Mouse (Mus musculus): ENCODE data around the gene Cit. TPM values are rescaled to one million over a fixed set of nuclear protein-coding genes. Genes with fewer than 3 reads are reported as not detected.

Cit gene
- polyA plus RNA-seq, 1 experiment from 2014 or later = 15.9 TPM

- 93% methylated on average over 15 of the region's 15 CpGs for WGBS
- H3K27me3 ChIP-seq (ENCODE audit: control insufficient read depth, insufficient read depth, low read length) = no peaks in the 10 kb centered on the region
- H3K9ac ChIP-seq (ENCODE audit: low read length) = no peak overlapping the region
- H3K36me3 ChIP-seq (ENCODE audit: control insufficient read depth, insufficient read depth, low read length) = peaks cover 60% of the 10 kb centered on the region
- H3K9me3 ChIP-seq (ENCODE audit: control insufficient read depth, low read length) = peaks cover 13% of the 10 kb centered on the region
- no peak for ATAC-seq (ENCODE audit: insufficient number of reproducible peaks, insufficient read depth, low FRiP score, low read depth)
- H3K27ac ChIP-seq (replicated peaks in 1 of 2; ENCODE audit: control insufficient read depth in 1 of 2, insufficient read depth in 1 of 2, low read depth in 2 of 2, low read length in 2 of 2) = no peak overlapping the region
- no peak overlapping the region for H3K4me2 ChIP-seq (ENCODE audit: low read length)
- H3K4me1 ChIP-seq (ENCODE audit: control insufficient read depth in 2 of 2, insufficient read depth in 2 of 2, low read length in 2 of 2) = no peaks in the 10 kb centered on the region
- H3K4me3 ChIP-seq (ENCODE audit: control insufficient read depth in 1 of 2, insufficient read depth in 1 of 2, low read depth in 1 of 2, low read length in 2 of 2) = no peak overlapping the region
Measured at GRCm38 (mm10) chr5:115994101-115994500, 149.0 kb downstream of the Cit start.

DNA sequence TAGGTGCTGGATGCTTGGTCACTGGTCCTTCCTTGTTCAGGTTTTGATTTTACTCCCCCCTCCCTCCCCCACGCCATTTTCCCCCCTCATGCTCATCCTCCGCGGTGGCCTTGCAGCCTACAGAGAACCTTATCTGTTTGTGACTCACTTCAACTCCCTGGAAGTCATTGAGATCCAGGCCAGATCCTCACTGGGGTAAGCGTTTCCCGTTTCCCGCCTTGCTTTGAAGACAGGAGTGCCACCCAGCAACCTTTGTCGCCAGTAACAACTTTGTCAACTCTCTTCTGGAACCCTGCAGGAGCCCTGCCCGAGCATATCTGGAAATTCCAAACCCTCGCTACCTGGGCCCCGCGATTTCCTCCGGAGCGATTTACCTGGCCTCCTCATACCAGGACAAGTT lies 152.3 kb downstream of the Cit start:
- H3K36me3 ChIP-seq (ENCODE audit: control insufficient read depth, insufficient read depth, low read length) = peaks cover 46% of the 10 kb centered on the region
- no peak overlapping the region for H3K4me2 ChIP-seq (ENCODE audit: low read length)
- H3K27me3 ChIP-seq (ENCODE audit: control insufficient read depth, insufficient read depth, low read length) = no peaks in the 10 kb centered on the region
- H3K9me3 ChIP-seq (ENCODE audit: control insufficient read depth, low read length) = no peaks in the 10 kb centered on the region
- no peak overlapping the region for H3K9ac ChIP-seq (ENCODE audit: low read length)
- ATAC-seq (ENCODE audit: insufficient number of reproducible peaks, insufficient read depth, low FRiP score, low read depth) = no peak
- H3K4me1 ChIP-seq (ENCODE audit: control insufficient read depth in 2 of 2, insufficient read depth in 2 of 2, low read length in 2 of 2) = no peaks in the 10 kb centered on the region
- 42% methylated on average over 13 of the region's 13 CpGs for WGBS
- H3K27ac ChIP-seq (replicated peaks in 1 of 2; ENCODE audit: control insufficient read depth in 1 of 2, insufficient read depth in 1 of 2, low read depth in 2 of 2, low read length in 2 of 2) = no peak overlapping the region
- no peak overlapping the region for H3K4me3 ChIP-seq (ENCODE audit: control insufficient read depth in 1 of 2, insufficient read depth in 1 of 2, low read depth in 1 of 2, low read length in 2 of 2)

GRCm38 (mm10) chr5:116003154-116003553 lies 158.1 kb downstream of the Cit start:
- H3K4me2 ChIP-seq (ENCODE audit: low read length) = no peak overlapping the region
- ATAC-seq (ENCODE audit: insufficient number of reproducible peaks, insufficient read depth, low FRiP score, low read depth) = no peak
- H3K27ac ChIP-seq (replicated peaks in 1 of 2; ENCODE audit: control insufficient read depth in 1 of 2, insufficient read depth in 1 of 2, low read depth in 2 of 2, low read length in 2 of 2) = no peak overlapping the region
- no peaks in the 10 kb centered on the region for H3K4me1 ChIP-seq (ENCODE audit: control insufficient read depth in 2 of 2, insufficient read depth in 2 of 2, low read length in 2 of 2)
- H3K36me3 ChIP-seq (ENCODE audit: control insufficient read depth, insufficient read depth, low read length) = peaks cover 34% of the 10 kb centered on the region; the same call in 1 of the 2 replicates
- no peak overlapping the region for H3K9ac ChIP-seq (ENCODE audit: low read length)
- H3K27me3 ChIP-seq (ENCODE audit: control insufficient read depth, insufficient read depth, low read length) = no peaks in the 10 kb centered on the region
- no peaks in the 10 kb centered on the region for H3K9me3 ChIP-seq (ENCODE audit: control insufficient read depth, low read length)
- WGBS = 83% methylated on average over 8 of the region's 8 CpGs
- no peak overlapping the region for H3K4me3 ChIP-seq (ENCODE audit: control insufficient read depth in 1 of 2, insufficient read depth in 1 of 2, low read depth in 1 of 2, low read length in 2 of 2)

GRCm38 (mm10) chr5:116003825-116004224 lies 158.7 kb downstream of the Cit start:
- no peak for ATAC-seq (ENCODE audit: insufficient number of reproducible peaks, insufficient read depth, low FRiP score, low read depth)
- Histone ChIP-seq H3K9ac (ENCODE audit: low read length) (no peak overlapping the region), H3K9me3 (ENCODE audit: control insufficient read depth, low read length) (no peaks in the 10 kb centered on the region), H3K27ac (replicated peaks in 1 of 2; ENCODE audit: control insufficient read depth in 1 of 2, insufficient read depth in 1 of 2, low read depth in 2 of 2, low read length in 2 of 2) (no peak overlapping the region), H3K4me2 (ENCODE audit: low read length) (no peak overlapping the region), H3K27me3 (ENCODE audit: control insufficient read depth, insufficient read depth, low read length) (no peaks in the 10 kb centered on the region), H3K4me3 (ENCODE audit: control insufficient read depth in 1 of 2, insufficient read depth in 1 of 2, low read depth in 1 of 2, low read length in 2 of 2) (no peak overlapping the region), H3K4me1 (ENCODE audit: control insufficient read depth in 2 of 2, insufficient read depth in 2 of 2, low read length in 2 of 2) (no peaks in the 10 kb centered on the region), H3K36me3 (ENCODE audit: control insufficient read depth, insufficient read depth, low read length) (peaks cover 35% of the 10 kb centered on the region; the same call in 1 of the 2 replicates)
- WGBS = 43% methylated on average over 13 of the region's 13 CpGs

- no peaks in the 10 kb centered on the region for H3K27me3 ChIP-seq (ENCODE audit: control insufficient read depth, insufficient read depth, low read length)
- no peak overlapping the region for H3K4me3 ChIP-seq (ENCODE audit: control insufficient read depth in 1 of 2, insufficient read depth in 1 of 2, low read depth in 1 of 2, low read length in 2 of 2)
- no peaks in the 10 kb centered on the region for H3K9me3 ChIP-seq (ENCODE audit: control insufficient read depth, low read length)
- H3K4me1 ChIP-seq (ENCODE audit: control insufficient read depth in 2 of 2, insufficient read depth in 2 of 2, low read length in 2 of 2) = no peaks in the 10 kb centered on the region
- ATAC-seq (ENCODE audit: insufficient number of reproducible peaks, insufficient read depth, low FRiP score, low read depth) = no peak
- H3K9ac ChIP-seq (ENCODE audit: low read length) = no peak overlapping the region
- H3K36me3 ChIP-seq (ENCODE audit: control insufficient read depth, insufficient read depth, low read length) = peaks cover 35% of the 10 kb centered on the region; the same call in 1 of the 2 replicates
- no peak overlapping the region for H3K27ac ChIP-seq (replicated peaks in 1 of 2; ENCODE audit: control insufficient read depth in 1 of 2, insufficient read depth in 1 of 2, low read depth in 2 of 2, low read length in 2 of 2)
- WGBS = 82% methylated on average over 10 of the region's 10 CpGs
- no peak overlapping the region for H3K4me2 ChIP-seq (ENCODE audit: low read length)
Measured at GRCm38 (mm10) chr5:116004271-116004670, 159.2 kb downstream of the Cit start.

DNA sequence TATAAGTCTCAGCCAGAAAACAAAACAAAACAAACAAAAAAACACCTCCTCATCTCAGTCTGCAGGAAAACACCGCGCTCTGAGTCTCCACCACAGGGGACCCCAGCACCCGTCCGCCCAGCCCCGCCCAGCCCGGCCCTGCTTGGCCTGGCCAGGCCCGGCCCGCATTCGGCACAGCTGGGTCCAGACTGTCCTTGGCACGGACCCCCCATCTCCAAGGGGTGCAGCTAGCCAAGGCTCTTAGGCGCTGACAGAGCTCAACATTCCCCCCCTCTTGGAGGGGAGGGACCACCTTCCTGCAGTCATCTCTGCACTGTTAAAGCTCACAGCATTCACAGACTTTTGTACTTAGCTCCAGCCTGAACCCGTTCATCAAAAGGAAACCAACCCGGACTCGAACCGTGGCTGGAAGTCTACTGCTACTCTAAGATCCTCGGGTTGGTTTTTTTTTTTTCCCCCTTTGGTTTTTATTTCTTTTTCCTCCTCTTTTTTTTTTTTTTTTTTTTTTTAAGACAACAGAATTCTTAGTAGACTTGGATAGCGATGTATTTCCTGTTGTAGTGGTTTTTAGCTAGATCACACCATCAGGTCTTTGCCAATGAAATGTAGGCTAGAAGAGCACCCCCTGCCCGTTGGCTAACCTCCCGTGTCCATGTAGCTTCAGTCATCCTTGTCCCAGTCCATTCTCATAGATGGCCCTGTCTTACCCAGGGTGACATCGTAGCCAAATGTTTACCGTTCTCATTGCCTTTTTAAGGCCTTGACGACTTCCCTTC lies 161.4 kb downstream of the Cit start:
- Histone ChIP-seq H3K9me3 (ENCODE audit: control insufficient read depth, low read length) (no peaks in the 10 kb centered on the region), H3K36me3 (ENCODE audit: control insufficient read depth, insufficient read depth, low read length) (peaks cover 24% of the 10 kb centered on the region; the same call in 1 of the 2 replicates), H3K9ac (ENCODE audit: low read length) (no peak overlapping the region), H3K27me3 (ENCODE audit: control insufficient read depth, insufficient read depth, low read length) (no peaks in the 10 kb centered on the region), H3K4me3 (ENCODE audit: control insufficient read depth in 1 of 2, insufficient read depth in 1 of 2, low read depth in 1 of 2, low read length in 2 of 2) (no peak overlapping the region), H3K4me2 (ENCODE audit: low read length) (no peak overlapping the region), H3K27ac (replicated peaks in 1 of 2; ENCODE audit: control insufficient read depth in 1 of 2, insufficient read depth in 1 of 2, low read depth in 2 of 2, low read length in 2 of 2) (no peak overlapping the region), H3K4me1 (ENCODE audit: control insufficient read depth in 2 of 2, insufficient read depth in 2 of 2, low read length in 2 of 2) (no peaks in the 10 kb centered on the region)
- ATAC-seq (ENCODE audit: insufficient number of reproducible peaks, insufficient read depth, low FRiP score, low read depth) = no peak
- 70% methylated on average over 22 of the region's 22 CpGs for WGBS

DNA sequence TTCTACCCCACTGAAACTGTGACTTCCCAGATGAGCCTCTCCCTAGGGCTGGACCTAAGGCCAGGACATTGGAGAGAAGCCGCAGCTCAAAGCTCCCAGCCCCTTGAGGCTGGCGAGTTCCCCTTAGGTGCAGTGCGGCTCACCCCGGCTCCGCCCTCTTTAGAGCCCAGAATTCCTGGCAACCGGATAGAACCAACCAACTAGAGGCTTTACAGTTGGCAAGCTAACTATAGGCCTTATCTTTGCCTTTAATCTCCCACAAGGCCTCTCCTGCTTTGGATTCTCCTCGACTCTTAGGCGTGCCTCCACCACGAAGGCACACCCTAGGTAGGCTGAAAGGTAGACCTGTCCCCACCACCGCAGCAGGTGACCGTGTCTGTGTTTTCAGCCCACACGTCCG lies 162.6 kb downstream of the Cit start:
- Histone ChIP-seq H3K27me3 (ENCODE audit: control insufficient read depth, insufficient read depth, low read length) (no peaks in the 10 kb centered on the region), H3K4me2 (ENCODE audit: low read length) (no peak overlapping the region), H3K9ac (ENCODE audit: low read length) (no peak overlapping the region), H3K9me3 (ENCODE audit: control insufficient read depth, low read length) (no peaks in the 10 kb centered on the region), H3K27ac (replicated peaks in 1 of 2; ENCODE audit: control insufficient read depth in 1 of 2, insufficient read depth in 1 of 2, low read depth in 2 of 2, low read length in 2 of 2) (no peak overlapping the region), H3K4me1 (ENCODE audit: control insufficient read depth in 2 of 2, insufficient read depth in 2 of 2, low read length in 2 of 2) (no peaks in the 10 kb centered on the region), H3K36me3 (ENCODE audit: control insufficient read depth, insufficient read depth, low read length) (peaks cover 22% of the 10 kb centered on the region; the same call in 1 of the 2 replicates), H3K4me3 (ENCODE audit: control insufficient read depth in 1 of 2, insufficient read depth in 1 of 2, low read depth in 1 of 2, low read length in 2 of 2) (no peak overlapping the region)
- WGBS = 79% methylated on average over 13 of the region's 13 CpGs
- no peak for ATAC-seq (ENCODE audit: insufficient number of reproducible peaks, insufficient read depth, low FRiP score, low read depth)
